Mouse (Mus musculus): ENCODE measurements around the gene Chrdl1.

- TF ChIP-seq CTCF (conservative IDR thresholded peaks at IDR 0.05 in 1 of 2, IDR thresholded peaks at IDR 0.05 in 1 of 2; ENCODE audit: low read depth in 2 of 2, low read length in 2 of 2), result no peak
- no peak for TF ChIP-seq RAD21 (IDR thresholded peaks at IDR 0.05; ENCODE audit: low read depth, low read length)
- no peak for TF ChIP-seq GABPA (IDR thresholded peaks at IDR 0.05; ENCODE audit: insufficient replicate concordance, low read depth, low read length)
- no peak for TF ChIP-seq HCFC1 (IDR thresholded peaks at IDR 0.05; ENCODE audit: low read depth, low read length)
- TF ChIP-seq TCF12 (IDR thresholded peaks at IDR 0.05; ENCODE audit: low read depth, low read length), result no peak
Measured at GRCm38 (mm10) chrX:143313166-143313565, 80.9 kb downstream of the Chrdl1 start.

Measured in CH12.LX (cell line).